Mouse (Mus musculus) intestine, embryonic 14.5 days (tissue): ENCODE measurements around the gene Tenm4. TPM values are rescaled to one million over a fixed set of nuclear protein-coding genes. Genes with fewer than 3 reads are reported as not detected.

ENCODE experiments used
- ATAC-seq: fragments of 200-750 bp; cut with Nextera tagmentation; replicated peaks from 2 replicates; pipeline ENCODE4 v1.8.0; 2017; ENCODE audit warnings: low read depth, moderate number of reproducible peaks, moderate TSS enrichment, moderate library complexity; ENCODE audit not compliant: low FRiP score, low TSS enrichment
- DNase-seq: peaks from one replicate; pipeline ENCODE4 v3.0.0-alpha.2; 2018; ENCODE audit warnings: low spot score
- H3K27ac ChIP-seq: fragments of 300-500 bp; sonication (generic); 2 replicates; pipeline ENCODE4 v1.5.1; 2014; ENCODE audit warnings: low read depth, mild to moderate bottlenecking, control low read depth
- H3K27me3 ChIP-seq: fragments of 300-500 bp; sonication (generic); replicated peaks from 2 replicates; pipeline ENCODE4 v1.6.1; 2014; ENCODE audit warnings: low read length, control low read depth; ENCODE audit not compliant: control insufficient read depth, insufficient read depth
- H3K36me3 ChIP-seq: fragments of 300-500 bp; sonication (generic); 2 replicates; pipeline ENCODE4 v1.6.1; 2014; ENCODE audit warnings: low read length, control low read depth; ENCODE audit not compliant: control insufficient read depth, insufficient read depth
- H3K4me1 ChIP-seq: fragments of 300-500 bp; sonication (generic); replicated peaks from 2 replicates; pipeline ENCODE4 v1.6.1; 2014; ENCODE audit warnings: low read length, control low read depth, mixed read lengths; ENCODE audit not compliant: control insufficient read depth, insufficient read depth
- H3K4me2 ChIP-seq: fragments of 300-500 bp; sonication (generic); 2 replicates; pipeline ENCODE4 v1.6.1; 2014; ENCODE audit warnings: low read length
- H3K4me3 ChIP-seq: fragments of 300-500 bp; sonication (generic); 2 replicates; pipeline ENCODE4 v1.5.1; 2014; ENCODE audit warnings: low read depth, low read length, control low read depth, mixed read lengths
- H3K9ac ChIP-seq: fragments of 300-500 bp; sonication (generic); 2 replicates; pipeline ENCODE4 v1.6.1; 2014; ENCODE audit warnings: mild to moderate bottlenecking, low read length
- H3K9me3 ChIP-seq: fragments of 300-500 bp; sonication (generic); 2 replicates; pipeline ENCODE4 v1.6.1; 2016; ENCODE audit warnings: low read length, control low read depth; ENCODE audit not compliant: control insufficient read depth
- WGBS: fragments of 180-500 bp; shearing (Covaris S2); extraction: QIAGEN DNeasy Blood & Tissue Kit; methylation state at CpG from one replicate; pipeline ENCODE4 v1.1.7; 2014; 5-methylcytosine and 5-hydroxymethylcytosine counted together
- polyA plus RNA-seq: library from polyadenylated mRNA; unstranded; fragments of >200 nt; fragmentation: Nextera tagmentation; extraction: Ambion mirVana; gene quantifications from 2 replicates; pipeline ENCODE4 v1.2.1, GENCODE M21; 2014

Gene Tenm4
- polyA plus RNA-seq, 1 experiment from 2014 or later, result 36.5 TPM

- Histone ChIP-seq H3K4me1 (no peaks in the 10 kb centered on the region), H3K36me3 (no peaks in the 10 kb centered on the region), H3K9me3 (no peaks in the 10 kb centered on the region), H3K27ac (no peak overlapping the region), H3K4me3 (no peak overlapping the region), H3K4me2 (no peak overlapping the region), H3K9ac (no peak overlapping the region), H3K27me3 (no peaks in the 10 kb centered on the region)
- ATAC-seq (no peak), DNase-seq (no peak)
- 48% methylated on average over 11 of the region's 11 CpGs for WGBS
These were observed 229.4 kb downstream of the Tenm4 start for GRCm38 (mm10) chr7:96400411-96400810.

GRCm38 (mm10) chr7:96406630-96407214 lies 235.7 kb downstream of the Tenm4 start:
- Histone ChIP-seq H3K4me2 (no peak overlapping the region), H3K4me3 (no peak overlapping the region), H3K4me1 (peaks cover 6% of the 10 kb centered on the region; the same call in 1 of the 2 replicates), H3K27me3 (no peaks in the 10 kb centered on the region), H3K36me3 (no peaks in the 10 kb centered on the region), H3K9ac (no peak overlapping the region), H3K9me3 (no peaks in the 10 kb centered on the region), H3K27ac (no peak overlapping the region)
- no peak for DNase-seq
- WGBS, result 76% methylated on average over 8 of the region's 8 CpGs
- no peak for ATAC-seq

DNA sequence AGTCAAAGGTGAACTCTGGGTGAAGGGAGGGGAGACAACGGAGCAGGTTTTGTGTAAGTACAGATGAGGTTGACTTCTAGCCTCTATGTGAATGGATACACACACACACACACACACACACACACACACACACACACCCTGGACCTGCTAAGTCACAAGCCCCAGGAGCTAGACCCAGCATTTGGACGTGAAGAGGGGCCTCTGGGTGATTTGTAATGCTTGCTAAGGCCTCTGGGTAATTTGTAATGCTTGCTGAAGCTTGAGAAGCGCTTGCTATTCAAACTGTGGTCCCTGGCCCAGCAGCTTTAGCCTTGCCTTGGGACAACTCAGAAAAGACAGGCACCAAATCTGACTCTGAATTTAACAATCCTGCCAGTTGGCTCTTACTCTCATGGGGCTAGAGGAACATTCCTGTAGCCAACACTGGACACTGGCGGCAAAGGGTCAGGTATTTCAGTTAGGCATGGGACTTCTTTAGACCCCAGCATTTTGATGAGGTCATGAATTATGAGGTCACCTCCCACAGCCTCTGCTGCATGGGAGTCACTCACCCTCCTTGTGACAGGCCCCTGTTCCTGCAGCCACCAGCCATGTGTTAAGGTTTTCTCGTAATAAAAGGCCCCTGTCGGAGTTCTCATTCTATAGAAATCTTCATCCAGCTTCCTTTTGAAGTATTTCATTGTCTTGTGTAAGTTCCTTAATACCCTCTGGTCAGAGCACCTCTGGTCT lies 237.3 kb downstream of the Tenm4 start:
- peaks cover 6% of the 10 kb centered on the region; the same call in 1 of the 2 replicates for H3K4me1 ChIP-seq
- no peak overlapping the region for H3K9ac ChIP-seq
- no peak; the same call in 1 of the 2 replicates for ATAC-seq
- no peak overlapping the region for H3K4me3 ChIP-seq
- 69% methylated on average over 6 of the region's 6 CpGs for WGBS
- H3K27ac ChIP-seq, result no peak overlapping the region
- DNase-seq, result no peak
- no peaks in the 10 kb centered on the region for H3K36me3 ChIP-seq
- no peaks in the 10 kb centered on the region for H3K9me3 ChIP-seq
- H3K27me3 ChIP-seq, result no peaks in the 10 kb centered on the region
- H3K4me2 ChIP-seq, result no peak overlapping the region

GRCm38 (mm10) chr7:96409323-96409880 lies 238.4 kb downstream of the Tenm4 start:
- Histone ChIP-seq H3K4me1 (peaks cover 8% of the 10 kb centered on the region; the same call in 1 of the 2 replicates), H3K9ac (no peak overlapping the region), H3K27me3 (no peaks in the 10 kb centered on the region), H3K4me2 (no peak overlapping the region), H3K36me3 (no peaks in the 10 kb centered on the region), H3K9me3 (no peaks in the 10 kb centered on the region), H3K27ac (no peak overlapping the region), H3K4me3 (no peak overlapping the region)
- DNase-seq, result no peak
- no peak for ATAC-seq
- WGBS, result 58% methylated on average over 11 of the region's 11 CpGs

- Histone ChIP-seq H3K27me3 (no peaks in the 10 kb centered on the region), H3K27ac (no peak overlapping the region), H3K4me2 (no peak overlapping the region), H3K4me3 (no peak overlapping the region), H3K9ac (no peak overlapping the region), H3K4me1 (peaks cover 15% of the 10 kb centered on the region; the same call in 1 of the 2 replicates), H3K36me3 (no peaks in the 10 kb centered on the region), H3K9me3 (no peaks in the 10 kb centered on the region)
- ATAC-seq (no peak), DNase-seq (no peak)
- WGBS, result 44% methylated on average over 1 of the region's 1 CpGs
These were observed 242.8 kb downstream of the Tenm4 start for GRCm38 (mm10) chr7:96413822-96414221.

DNA sequence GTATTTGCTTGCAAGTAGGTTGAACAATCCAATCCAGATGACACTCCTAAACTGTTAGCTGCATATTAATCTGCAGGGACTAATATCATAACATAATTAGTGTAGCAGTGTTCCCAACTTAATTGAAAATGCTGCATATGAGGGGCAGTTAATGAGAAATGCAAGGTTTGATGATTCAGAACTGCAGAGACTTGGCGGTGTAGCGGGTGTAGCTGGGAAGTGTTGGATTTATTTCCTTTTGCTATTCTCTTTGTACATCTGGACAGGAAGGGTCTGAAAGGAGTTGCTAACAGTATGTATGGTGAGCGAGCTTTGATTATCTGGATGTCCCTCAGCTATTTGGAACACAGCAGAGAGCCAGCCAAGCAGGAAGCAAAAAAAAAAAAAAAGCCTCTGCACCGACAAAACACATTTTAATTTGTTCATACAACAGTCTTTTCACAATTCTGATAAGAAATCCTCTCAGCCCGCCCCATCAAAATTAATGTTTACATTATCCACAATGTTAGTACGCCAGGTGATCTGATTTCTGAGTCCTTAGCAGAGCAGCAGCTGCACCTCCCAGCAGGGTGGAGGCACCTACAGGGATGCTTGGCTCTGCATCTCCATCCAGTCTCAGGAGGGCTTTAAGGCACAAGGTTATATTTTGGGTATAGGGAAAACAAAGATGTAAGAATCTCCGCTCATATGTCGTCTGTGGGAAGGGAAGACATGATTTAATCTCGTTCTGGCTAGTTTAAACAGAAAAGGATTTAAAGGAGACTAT lies 243.4 kb downstream of the Tenm4 start:
- Histone ChIP-seq H3K4me3 (no peak overlapping the region), H3K4me2 (no peak overlapping the region), H3K36me3 (no peaks in the 10 kb centered on the region), H3K9ac (no peak overlapping the region), H3K4me1 (peaks cover 15% of the 10 kb centered on the region; the same call in 1 of the 2 replicates), H3K27ac (no peak overlapping the region), H3K9me3 (no peaks in the 10 kb centered on the region), H3K27me3 (no peaks in the 10 kb centered on the region)
- DNase-seq (no peak), ATAC-seq (no peak)
- WGBS, result 52% methylated on average over 9 of the region's 9 CpGs

DNA sequence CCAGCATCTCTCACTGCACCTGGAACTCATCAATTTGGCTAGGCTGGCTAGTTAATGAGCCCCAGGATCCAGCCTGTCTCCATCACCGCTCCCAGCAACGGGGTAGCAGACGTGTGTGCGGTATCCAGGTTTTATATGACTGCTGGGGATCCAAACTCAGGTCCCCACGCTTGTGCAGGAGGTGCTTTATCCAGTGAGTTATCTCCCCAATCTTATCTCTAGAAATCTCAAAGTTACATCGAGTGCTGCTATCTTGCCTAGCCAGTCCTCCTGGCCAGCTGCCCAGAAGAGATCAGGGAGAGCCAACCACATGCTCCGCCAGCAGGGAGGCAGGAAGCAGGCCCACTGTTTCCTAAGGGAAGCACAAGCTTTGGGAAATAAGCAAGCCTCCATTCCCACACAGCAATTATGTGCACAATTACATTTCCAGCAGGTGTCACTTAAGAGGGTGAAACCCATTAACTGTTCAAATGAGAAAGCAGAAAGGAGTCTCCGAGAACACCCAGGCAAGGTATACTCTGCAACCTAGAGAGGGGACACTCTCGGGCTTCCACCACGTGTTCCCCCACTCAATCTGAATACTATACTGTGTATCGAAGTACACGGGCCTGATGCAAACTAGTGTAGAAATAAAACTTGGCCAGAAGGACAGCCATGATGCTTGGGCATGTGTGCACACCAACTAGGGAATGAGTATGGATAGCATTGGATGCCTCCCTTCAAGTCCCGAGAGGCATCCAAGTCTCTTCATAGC lies 246.4 kb downstream of the Tenm4 start:
- DNase-seq (peak; percentile 57), ATAC-seq (no peak)
- H3K4me1 ChIP-seq, result peaks cover 15% of the 10 kb centered on the region; the same call in 1 of the 2 replicates
- no peak overlapping the region for H3K4me2 ChIP-seq
- H3K36me3 ChIP-seq, result no peaks in the 10 kb centered on the region
- no peak overlapping the region for H3K27ac ChIP-seq
- no peak overlapping the region for H3K9ac ChIP-seq
- no peaks in the 10 kb centered on the region for H3K27me3 ChIP-seq
- H3K4me3 ChIP-seq, result no peak overlapping the region
- WGBS, result 64% methylated on average over 13 of the region's 13 CpGs
- H3K9me3 ChIP-seq, result no peaks in the 10 kb centered on the region

- peaks cover 15% of the 10 kb centered on the region; the same call in 1 of the 2 replicates for H3K4me1 ChIP-seq
- H3K27ac ChIP-seq, result no peak overlapping the region
- no peak for ATAC-seq
- H3K9me3 ChIP-seq, result no peaks in the 10 kb centered on the region
- H3K4me3 ChIP-seq, result no peak overlapping the region
- no peak overlapping the region for H3K4me2 ChIP-seq
- H3K36me3 ChIP-seq, result no peaks in the 10 kb centered on the region
- H3K27me3 ChIP-seq, result no peaks in the 10 kb centered on the region
- H3K9ac ChIP-seq, result no peak overlapping the region
- WGBS, result 68% methylated on average over 3 of the region's 3 CpGs
- DNase-seq, result no peak
These were observed 247.1 kb downstream of the Tenm4 start for GRCm38 (mm10) chr7:96418146-96418545.
